Mouse (Mus musculus) embryo, embryonic 10.5 days (tissue): ENCODE data around the gene 4930452B06Rik.
A peak's percentile ranks its signal among the peaks of the same experiment; 100 is the strongest.

ENCODE experiments used
- DNase-seq: peaks from one replicate; pipeline ENCODE4 v3.0.0-alpha.2; 2015; ENCODE audit warnings: low spot score

Gene 4930452B06Rik

DNA sequence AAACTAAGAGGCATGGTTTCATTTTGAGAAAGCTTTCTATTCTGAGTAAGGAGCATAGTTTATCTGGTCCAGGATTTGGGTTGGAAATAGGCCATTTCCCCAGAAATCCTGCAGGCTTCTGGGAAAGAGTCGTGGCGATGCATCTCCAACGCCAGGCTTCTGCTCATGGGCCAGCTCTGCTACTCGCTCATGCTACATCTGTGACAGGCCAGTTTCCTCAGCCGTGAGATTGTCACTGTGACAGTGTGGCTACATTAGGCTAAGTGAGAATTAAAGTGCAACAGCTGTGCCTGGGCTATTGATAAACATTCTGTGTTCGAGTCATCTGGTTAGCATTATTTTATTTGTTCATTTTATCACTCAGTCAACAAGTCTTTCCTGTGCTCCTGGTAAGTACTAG lies 140.8 kb downstream of the 4930452B06Rik start:
- no peak for DNase-seq

DNA sequence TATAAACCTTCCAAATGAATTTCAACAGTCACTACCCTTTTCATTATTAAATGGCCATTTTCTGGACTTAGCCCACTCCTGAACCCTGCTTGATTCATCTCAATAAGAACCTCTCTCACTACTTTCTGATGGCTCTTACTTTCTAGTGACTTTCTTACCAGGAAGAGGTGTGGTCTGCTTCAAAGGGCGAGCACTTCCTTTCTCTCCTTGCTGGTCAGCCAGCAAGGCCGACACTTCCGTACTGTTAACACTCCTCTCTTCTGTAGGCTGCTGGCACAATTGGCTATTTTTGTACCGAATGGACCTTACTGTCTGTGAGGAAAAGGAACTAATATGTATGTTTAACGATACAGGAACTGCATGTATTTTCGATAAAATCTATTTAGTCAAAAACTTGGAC lies 148.4 kb downstream of the 4930452B06Rik start:
- DNase-seq, result no peak

DNA sequence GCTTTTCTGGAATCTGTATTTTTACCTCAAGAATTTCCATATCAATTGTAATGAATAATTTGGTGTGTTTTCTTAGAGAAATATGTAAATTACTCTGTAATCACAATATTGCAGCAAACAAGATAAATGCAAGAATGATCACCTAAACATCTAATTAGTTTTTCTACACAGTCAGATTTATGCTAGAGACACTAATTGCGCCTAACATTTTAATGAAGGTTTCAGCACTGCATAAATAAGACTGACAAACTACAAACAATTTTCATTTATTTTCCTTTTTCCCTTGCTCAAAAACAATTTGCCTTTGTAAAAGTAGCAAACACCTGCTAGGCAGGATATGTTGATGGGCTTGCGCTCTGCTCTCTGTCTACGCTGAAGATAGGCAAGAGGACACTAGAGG lies 152.0 kb downstream of the 4930452B06Rik start:
- DNase-seq, result no peak

DNA sequence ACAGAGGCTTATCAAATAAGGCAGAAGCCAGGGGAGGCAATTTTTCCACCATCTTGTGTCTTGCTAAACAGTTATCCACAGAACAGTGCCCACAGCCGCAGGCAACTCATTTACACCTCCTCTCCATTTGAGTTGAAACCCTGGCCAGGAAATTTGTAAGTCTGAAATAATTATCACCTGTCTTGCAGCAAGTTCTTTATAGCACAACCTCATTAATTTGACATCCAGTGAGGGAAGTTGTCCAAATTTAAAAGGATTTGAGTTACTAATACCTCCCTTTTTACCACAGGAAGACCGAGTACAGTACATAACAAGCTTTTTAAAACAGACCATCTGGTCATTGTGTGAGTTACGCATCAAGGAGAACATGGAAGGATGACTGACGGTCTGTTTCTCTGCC lies 154.8 kb downstream of the 4930452B06Rik start:
- DNase-seq, result no peak

DNA sequence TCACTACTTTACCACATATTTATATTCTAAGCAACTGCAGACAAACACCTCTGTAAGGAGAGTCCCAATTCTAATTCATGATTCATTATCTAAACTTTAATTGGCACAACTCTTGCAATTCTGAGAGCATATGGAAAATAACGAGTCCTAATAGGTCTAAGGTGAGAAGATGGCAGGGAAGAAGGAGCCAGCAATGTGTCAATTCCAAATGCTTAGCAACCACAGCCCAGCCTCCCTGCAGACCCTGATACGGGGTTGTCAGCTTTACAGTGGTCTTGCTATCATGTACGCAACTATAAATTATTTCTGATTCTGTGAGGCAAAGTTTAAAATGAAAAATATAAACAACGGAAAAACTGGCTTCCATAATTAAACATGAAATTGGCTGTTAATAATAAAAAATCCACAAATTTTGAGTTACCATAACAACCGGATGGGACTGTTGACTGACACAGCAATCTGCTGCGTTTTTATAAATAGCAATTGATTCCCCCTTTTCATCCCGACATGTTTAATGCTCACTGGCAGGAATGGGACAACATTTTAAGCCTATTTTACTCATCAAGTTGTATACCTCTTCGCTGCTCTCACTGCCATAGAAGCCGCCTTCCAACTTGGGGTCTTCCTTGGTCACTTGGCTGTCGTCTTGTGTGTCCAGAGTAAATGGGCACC lies 155.6 kb downstream of the 4930452B06Rik start:
- no peak for DNase-seq

DNA sequence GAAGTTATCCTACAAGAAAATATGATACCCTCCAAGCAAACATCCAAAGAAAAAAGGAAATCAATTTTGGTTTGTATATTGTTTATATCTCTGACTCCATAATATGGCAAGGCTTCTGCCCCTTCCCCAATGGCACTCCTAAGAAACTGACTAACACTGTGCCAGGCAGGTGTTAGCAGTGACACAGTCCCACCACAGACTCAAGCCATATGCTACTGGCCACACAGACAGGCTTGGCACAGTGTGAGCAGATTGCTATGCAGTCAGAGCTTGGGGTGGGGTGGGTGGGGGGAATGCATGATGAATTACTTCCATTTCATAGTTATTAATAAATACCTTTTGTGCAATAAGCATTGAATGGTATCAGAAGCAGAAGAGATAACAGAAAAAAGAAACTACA lies 157.4 kb downstream of the 4930452B06Rik start:
- DNase-seq, result no peak

DNA sequence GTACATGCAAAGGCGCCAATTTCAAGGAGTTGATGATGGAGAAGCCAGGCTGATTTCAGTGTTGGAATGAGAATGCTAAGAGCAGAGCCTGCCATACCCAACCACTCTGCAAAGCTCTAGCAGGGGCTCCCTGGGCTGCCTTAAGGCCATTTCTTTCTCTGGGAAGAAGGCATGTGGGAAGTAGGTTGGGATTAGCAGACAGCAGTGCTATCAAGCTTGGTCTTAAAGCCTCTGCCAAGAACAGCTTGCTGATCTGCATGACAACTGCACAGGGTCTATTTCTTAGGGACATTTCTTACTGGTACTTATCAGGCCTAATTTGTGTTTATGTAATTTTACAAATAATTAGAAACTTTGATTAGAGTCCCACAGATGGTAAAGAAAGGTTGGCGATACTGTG lies 161.8 kb downstream of the 4930452B06Rik start:
- DNase-seq, result no peak

DNA sequence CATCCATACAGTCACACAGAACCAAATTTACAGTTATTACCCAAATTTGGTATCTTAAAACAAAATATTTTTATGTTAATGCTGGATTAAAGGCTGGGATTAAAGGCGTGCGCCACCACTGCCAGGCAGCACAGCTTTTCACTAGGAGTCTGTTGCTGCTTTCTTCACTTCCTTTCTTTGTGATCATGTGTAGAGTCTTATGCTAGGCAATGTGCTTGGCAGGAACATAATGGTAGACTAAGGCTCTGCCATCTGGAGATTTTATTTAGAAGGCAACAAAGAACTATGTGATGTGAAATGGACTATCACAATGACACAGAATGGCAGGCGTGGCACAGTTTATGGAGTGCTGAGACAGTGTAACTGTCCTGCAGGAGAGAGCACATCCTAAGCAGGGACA lies 162.7 kb downstream of the 4930452B06Rik start:
- DNase-seq, result no peak

DNA sequence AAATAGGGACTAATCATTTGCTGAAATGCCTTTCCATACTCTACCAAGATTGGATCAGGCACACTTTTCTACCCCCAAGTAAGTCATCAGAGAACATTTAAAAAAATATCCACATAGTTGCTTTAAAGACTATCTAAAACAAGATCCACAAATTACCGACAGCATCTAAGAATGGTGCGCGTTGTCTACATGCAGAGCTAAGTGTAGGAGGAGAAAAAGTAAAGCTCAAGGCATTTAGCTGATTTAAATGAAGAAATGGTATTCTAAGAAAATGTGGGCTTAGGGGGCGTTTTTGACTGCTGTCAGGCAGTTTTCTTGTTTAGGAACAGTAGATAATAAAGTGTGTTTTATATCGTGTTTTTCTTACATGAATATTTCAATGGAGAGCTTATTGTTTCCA lies 163.5 kb downstream of the 4930452B06Rik start:
- no peak for DNase-seq

DNA sequence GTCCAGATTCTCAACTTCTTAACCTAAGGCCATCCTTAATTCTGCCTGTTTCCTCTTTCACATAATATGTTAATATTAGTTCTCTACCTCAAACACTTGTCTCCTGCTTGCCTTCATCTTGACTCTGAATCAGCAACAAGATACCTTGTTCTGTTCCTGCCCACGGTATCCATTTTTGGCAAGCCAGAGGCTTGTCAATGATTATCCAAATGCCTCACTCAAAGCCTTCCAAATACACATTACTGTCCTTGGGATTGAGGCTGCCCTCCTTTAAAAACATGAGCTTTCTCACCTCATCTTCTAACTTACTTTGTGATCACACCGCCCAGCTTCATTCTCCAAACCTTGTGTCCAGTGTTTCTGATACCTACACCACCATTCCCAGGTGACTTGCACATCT lies 170.3 kb downstream of the 4930452B06Rik start:
- DNase-seq, result no peak

DNA sequence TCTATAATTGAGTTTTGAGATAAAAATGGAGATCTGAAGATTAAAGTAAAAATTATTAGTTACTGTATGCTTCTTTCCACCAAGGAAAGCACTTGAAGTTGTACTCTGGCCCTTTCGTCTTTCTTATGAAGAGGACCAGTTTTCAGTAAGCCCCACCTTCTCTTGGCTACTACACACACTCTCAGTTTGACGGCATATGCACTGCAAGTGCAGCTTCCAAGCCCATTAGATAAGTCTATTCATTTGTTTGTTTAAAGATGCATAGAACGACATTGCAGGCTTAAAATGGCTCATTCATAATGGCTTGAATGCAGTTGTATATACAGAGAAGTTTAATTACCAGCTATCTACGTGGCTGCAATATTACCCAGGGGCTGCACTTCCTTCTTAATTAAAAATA lies 171.1 kb downstream of the 4930452B06Rik start:
- no peak for DNase-seq

DNA sequence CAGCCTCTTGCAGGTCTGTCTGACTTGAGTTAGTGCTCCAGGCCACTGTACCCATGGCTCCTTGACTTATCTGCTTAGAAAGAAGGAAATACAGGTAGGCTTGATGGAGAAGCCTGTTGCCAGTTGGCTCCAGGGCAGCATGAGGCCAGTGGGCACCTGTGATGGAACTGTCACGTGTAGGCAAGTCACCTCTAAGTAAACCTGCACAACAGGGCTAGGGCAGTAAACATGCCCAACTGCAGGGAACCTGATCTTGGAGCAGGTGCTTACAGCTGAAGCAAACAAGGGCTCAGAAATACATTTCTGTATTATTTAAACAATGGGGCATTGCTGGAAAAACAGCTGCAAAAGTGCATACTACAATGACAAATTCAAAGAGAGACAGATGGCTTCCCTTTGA lies 171.8 kb downstream of the 4930452B06Rik start:
- DNase-seq, result no peak

DNA sequence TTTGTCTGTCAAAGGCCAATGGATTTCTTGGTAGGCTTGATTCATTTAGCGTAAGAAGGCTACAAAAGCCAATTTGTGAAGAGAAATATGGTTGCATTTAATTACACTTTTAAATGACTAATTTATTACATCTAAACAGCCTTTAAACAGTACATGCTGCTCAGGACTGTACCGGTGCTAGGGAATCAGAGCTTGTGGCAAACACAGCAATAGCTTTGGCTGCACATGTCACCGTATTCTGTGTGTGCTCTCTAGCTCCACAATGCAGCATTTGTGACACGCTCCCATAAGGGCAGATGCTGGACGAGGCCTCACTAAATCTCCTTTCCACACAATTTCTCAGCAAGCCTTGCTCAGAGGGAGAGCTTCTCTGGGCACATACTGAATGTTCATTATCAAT lies 187.9 kb downstream of the 4930452B06Rik start:
- DNase-seq, result no peak

DNA sequence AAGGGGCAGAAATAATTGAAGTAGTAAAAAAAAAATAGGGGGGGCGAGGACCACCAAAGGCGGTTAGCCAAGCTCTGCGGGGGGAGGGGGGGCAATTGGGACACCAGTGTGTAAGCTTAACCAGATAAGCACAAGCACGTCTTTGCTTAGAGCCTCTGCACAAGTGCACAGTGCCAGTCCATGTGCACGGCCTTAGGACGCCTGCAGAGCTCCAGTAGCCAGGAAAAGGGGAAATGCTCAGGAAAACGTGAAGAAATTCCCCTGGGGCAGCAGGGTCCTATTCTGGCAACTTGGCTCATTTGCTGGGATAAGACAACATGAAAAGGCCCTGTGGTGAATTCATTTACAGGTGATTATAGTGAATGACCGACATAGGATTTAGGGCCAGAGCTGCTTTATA lies 188.7 kb downstream of the 4930452B06Rik start:
- no peak for DNase-seq

DNA sequence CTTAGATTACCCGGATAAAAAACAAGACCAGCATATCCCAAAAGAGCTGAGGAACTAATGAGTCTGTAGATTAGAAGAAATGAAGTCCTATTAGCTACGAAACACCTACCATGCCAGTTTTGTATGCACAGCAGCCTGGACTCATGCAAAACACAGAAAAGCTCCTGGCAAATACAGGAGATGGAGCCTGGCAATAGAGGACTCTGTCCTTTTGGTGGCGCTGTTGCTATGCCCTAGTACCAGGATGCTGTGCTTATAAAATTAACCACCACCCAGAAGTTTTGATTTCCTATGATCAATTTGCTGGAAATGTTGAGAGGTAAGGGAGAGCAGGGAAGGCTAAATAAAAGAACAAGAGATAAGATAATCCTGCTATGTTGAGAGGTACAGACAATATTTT lies 189.4 kb downstream of the 4930452B06Rik start:
- peak; percentile 42 for DNase-seq

DNA sequence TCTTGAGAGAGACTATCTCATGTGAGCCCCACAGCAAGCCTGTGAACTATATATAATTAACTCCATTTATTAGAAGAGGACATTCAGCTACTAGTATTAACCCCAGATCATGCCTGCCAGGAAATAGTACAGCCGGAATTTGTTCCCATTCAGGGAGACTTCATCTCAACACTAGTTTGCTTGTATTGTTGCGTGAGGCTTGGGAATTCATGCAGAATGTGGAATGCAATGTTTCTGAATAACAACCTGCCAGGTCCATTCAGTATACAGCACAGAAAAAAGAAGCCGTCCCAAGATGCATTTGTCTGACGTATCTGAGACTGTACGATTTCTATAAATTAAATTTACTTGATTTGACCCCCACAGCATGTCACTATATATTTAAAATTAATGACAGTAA lies 190.2 kb downstream of the 4930452B06Rik start:
- DNase-seq, result no peak

DNA sequence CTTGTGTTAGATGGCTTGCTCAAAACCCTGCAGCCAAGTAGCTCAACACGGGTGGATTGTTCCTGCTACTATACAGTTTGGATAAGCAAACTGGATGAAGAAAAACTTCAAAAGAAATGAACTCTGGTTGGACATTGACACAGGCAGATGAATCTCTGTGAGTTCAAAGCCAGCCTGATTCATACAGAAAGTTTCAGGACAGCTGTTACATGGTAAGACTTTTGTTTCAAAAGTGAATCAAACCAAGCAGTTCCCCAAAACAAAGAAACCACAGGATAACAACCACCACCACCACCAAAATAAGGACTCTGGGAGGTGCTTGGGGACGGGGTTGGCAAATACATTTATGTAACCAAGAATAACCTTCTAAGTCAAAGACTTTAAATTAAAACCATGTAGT lies 193.2 kb downstream of the 4930452B06Rik start:
- DNase-seq, result no peak

DNA sequence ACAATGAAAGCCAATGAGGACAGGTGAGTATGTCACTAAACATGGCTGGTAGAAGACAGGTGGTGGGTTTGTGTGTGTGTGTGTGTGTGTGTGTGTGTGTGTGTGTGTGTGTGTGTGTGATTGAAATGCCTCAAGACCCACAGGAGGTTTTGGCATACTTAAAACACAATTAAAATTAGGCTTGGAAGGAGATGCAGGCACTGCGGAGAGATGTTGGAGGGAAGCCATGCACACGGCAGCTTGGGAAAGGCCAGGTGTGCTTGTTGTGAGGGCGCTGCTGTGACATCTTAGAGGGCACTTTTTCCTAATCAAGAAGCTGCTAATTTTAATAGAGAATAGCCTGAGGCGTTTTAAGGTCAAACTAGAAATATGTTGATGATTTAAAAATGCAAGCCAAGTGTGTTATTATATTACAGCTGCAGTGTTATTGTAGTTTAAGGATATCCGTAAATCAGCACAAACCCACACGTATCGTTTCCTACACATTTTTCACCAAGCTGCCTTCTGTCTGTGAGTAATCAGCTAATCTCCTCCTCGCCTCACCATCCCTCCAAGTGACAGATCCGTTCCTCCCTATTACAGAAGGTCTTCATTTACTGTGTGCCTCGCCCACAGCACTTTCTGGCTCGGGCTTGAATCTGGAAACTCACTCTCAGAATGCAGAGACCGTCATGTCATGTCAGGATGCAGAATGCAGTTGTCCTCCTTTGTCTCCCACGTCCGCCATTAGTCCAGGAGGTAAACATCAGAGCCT lies 201.5 kb downstream of the 4930452B06Rik start:
- no peak for DNase-seq

DNA sequence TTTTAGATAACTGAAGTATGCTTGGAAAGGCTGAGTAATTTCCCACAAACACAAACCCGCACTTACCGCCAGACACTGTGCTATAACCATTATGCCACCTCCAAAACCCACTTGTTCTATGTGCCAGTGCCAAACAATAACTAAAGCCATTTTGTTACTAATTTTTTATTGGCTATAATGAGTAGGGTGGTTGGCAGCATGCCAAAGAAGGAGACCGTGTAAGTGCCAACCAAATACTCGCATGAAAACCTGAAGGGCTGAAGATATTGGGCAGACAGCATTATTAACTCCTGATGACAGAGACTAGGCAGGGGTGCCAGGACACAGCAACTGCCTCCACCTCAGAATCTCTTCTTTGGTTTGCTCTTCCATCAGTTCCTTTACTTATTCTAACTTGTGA lies 203.1 kb downstream of the 4930452B06Rik start:
- DNase-seq, result no peak

DNA sequence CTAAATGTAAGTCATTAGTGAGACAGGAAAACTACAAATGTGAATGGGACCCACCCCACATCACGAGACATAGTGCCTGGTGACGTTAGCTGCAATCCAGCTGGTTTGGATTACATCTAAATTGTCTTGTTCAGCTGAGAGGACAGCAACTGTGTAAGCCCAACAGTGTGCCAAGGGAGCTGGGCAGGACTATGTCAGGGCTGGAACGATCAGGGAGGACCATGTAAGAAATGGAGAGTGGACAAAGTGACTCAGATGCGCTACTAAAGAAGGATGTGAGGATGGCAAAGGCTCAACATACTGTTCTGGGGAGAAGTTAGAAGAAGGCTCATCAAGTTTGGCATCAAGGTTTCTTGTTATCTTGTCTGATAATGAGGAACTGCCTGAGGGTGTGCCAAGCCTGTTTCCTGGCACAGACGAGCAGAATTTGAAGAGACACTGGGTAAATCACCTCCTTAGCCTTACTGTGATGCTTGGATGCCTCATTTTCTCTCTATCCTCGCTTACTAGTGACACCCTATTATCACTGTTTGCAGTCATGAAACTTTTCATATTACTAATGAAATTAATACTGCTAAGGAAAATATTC lies 203.6 kb downstream of the 4930452B06Rik start:
- no peak for DNase-seq

DNA sequence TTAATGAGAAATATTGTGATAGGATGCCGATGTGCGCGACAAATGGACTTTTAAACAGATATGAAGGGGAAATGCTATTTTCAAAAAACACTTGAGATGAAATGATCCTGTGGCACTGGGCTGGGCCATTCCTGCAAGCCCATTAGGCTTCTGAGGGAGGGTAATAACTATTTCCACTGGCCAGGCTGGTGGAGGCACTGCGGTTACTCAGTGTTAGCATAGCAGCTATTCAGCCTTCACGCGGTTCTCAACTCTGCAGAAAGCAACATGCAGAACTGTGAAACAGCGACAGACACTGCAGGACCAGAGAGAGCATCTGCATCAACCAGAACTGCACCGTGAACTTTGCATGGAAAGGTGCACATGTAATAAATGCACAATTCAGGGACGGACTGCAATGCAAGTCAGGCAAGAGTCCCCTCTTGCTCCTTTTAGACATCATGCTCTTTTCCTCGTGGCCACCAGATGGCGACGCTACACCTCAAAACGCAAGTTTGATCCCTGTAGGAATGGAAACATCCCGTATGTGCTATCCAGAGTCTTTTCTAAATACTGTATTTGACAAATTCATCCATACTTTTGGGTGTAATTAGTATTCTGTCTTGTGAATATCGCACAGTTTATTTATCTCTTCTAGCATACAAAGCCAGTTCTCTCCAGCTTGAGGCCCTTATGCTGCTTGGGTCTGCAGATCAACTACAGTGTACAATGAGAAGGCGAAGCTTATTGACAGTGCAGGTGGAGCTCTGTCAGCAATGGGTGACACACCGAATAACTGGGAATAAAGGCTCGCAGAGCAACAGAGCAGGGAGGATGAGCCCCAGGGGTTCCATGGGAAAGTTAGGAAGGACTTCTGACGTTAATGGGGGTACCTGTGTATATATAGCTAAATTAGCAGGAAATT lies 205.6 kb downstream of the 4930452B06Rik start:
- peak; percentile 76 for DNase-seq

DNA sequence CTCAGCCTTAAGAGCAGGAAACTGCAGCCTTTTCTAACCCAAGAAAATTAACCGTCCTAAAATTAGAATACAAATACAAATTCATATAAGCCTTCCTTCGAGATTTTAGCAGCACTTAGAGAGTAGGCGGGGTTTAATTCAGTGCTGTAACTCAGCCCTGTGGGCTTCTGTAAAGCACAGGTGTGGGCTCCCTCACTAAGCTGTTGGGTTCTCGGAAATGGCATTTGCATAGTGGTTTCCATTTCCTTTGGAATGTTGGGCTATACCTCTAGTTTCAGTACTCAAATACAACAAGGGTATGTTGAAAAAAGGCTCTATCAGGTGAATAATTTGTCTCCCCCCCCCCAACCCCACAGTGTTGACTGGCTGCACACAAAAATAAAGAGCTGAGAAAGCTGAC lies 206.3 kb downstream of the 4930452B06Rik start:
- DNase-seq, result no peak
